Mouse (Mus musculus): Measurements from ENCODE around the gene Akirin2. TPM values are rescaled to one million over a fixed set of nuclear protein-coding genes. Genes with fewer than 3 reads are reported as not detected.

Gene Akirin2
- polyA plus RNA-seq, 1 experiment from 2014 or later: 46.2 TPM

- ATAC-seq: no peak
These were observed 20.8 kb upstream of the Akirin2 start for GRCm38 (mm10) chr4:34529941-34530340.

GRCm38 (mm10) chr4:34549981-34550747 lies 573 bp upstream of the Akirin2 start:
- Histone ChIP-seq H3K27me3 (replicated peaks; ENCODE audit: insufficient read depth, low read length) (no peaks in the 10 kb centered on the region), H3K9me3 (ENCODE audit: low read length) (no peaks in the 10 kb centered on the region), H3K4me2 (replicated peaks; ENCODE audit: low read depth, low read length) (peak overlapping the region; percentile 65), H3K4me3 (ENCODE audit: low read depth, low read length) (peak overlapping the region; percentile 99), H3K27ac (ENCODE audit: low read length) (peak overlapping the region; percentile 96), H3K36me3 (ENCODE audit: insufficient read depth, low read length) (no peaks in the 10 kb centered on the region), H3K4me1 (ENCODE audit: insufficient read depth, low read depth, low read length) (no peaks in the 10 kb centered on the region; the same call in 1 of the 2 replicates), H3K9ac (replicated peaks; ENCODE audit: low read depth) (peak overlapping the region; percentile 92)
- TF ChIP-seq EP300 (IDR thresholded peaks at IDR 0.05) (0 out of 2 replicates have a peak, but pooled peaks have one; percentile 59), CTCF (IDR thresholded peaks at IDR 0.05) (no peak)
- WGBS: 2% methylated on average over 37 of the region's 38 CpGs
- ATAC-seq (peak; percentile 95), DNase-seq (ENCODE audit: low spot score) (peak; percentile 99)

More at GRCm38 (mm10) chr4:34529941-34530340, 20.8 kb upstream of the Akirin2 start:
- no peak for DNase-seq (ENCODE audit: low spot score)
- H3K9ac ChIP-seq (replicated peaks; ENCODE audit: low read depth): no peak overlapping the region
- no peaks in the 10 kb centered on the region for H3K4me1 ChIP-seq (ENCODE audit: insufficient read depth, low read depth, low read length)
- H3K9me3 ChIP-seq (ENCODE audit: low read length): no peaks in the 10 kb centered on the region
- H3K4me2 ChIP-seq (replicated peaks; ENCODE audit: low read depth, low read length): no peak overlapping the region
- no peak for TF ChIP-seq EP300 (IDR thresholded peaks at IDR 0.05)
- TF ChIP-seq CTCF (IDR thresholded peaks at IDR 0.05): no peak
- 83% methylated on average over 6 of the region's 6 CpGs for WGBS
- no peak overlapping the region for H3K4me3 ChIP-seq (ENCODE audit: low read depth, low read length)
- H3K36me3 ChIP-seq (ENCODE audit: insufficient read depth, low read length): no peaks in the 10 kb centered on the region
- no peaks in the 10 kb centered on the region for H3K27me3 ChIP-seq (replicated peaks; ENCODE audit: insufficient read depth, low read length)
- no peak overlapping the region for H3K27ac ChIP-seq (ENCODE audit: low read length)

GRCm38 (mm10) chr4:34551098-34551809 lies 517 bp downstream of the Akirin2 start:
- H3K4me3 ChIP-seq (ENCODE audit: low read depth, low read length): peak overlapping the region; percentile 99
- no peaks in the 10 kb centered on the region; the same call in 1 of the 2 replicates for H3K4me1 ChIP-seq (ENCODE audit: insufficient read depth, low read depth, low read length)
- ATAC-seq: peak; percentile 68
- WGBS: 0% methylated on average over 49 of the region's 50 CpGs
- H3K27me3 ChIP-seq (replicated peaks; ENCODE audit: insufficient read depth, low read length): no peaks in the 10 kb centered on the region
- no peaks in the 10 kb centered on the region for H3K36me3 ChIP-seq (ENCODE audit: insufficient read depth, low read length)
- peak overlapping the region; percentile 96 for H3K27ac ChIP-seq (ENCODE audit: low read length)
- H3K9me3 ChIP-seq (ENCODE audit: low read length): no peaks in the 10 kb centered on the region
- peak overlapping the region; percentile 65 for H3K4me2 ChIP-seq (replicated peaks; ENCODE audit: low read depth, low read length)
- peak overlapping the region; percentile 92 for H3K9ac ChIP-seq (replicated peaks; ENCODE audit: low read depth)
- DNase-seq (ENCODE audit: low spot score): peak; percentile 94
- TF ChIP-seq CTCF (IDR thresholded peaks at IDR 0.05): no peak
- no peak for TF ChIP-seq EP300 (IDR thresholded peaks at IDR 0.05)

GRCm38 (mm10) chr4:34551966-34552365 lies 1.2 kb downstream of the Akirin2 start:
- Histone ChIP-seq H3K4me2 (replicated peaks; ENCODE audit: low read depth, low read length) (peak overlapping the region; percentile 65), H3K9me3 (ENCODE audit: low read length) (no peaks in the 10 kb centered on the region), H3K4me1 (ENCODE audit: insufficient read depth, low read depth, low read length) (peaks cover 3% of the 10 kb centered on the region; the same call in 1 of the 2 replicates), H3K27me3 (replicated peaks; ENCODE audit: insufficient read depth, low read length) (no peaks in the 10 kb centered on the region), H3K9ac (replicated peaks; ENCODE audit: low read depth) (peak overlapping the region; percentile 92; the same call in 1 of the 2 replicates), H3K27ac (ENCODE audit: low read length) (no peak overlapping the region; the same call in 1 of the 2 replicates), H3K4me3 (ENCODE audit: low read depth, low read length) (peak overlapping the region; percentile 99), H3K36me3 (ENCODE audit: insufficient read depth, low read length) (no peaks in the 10 kb centered on the region)
- 2% methylated on average over 3 of the region's 3 CpGs for WGBS
- DNase-seq (ENCODE audit: low spot score) (no peak), ATAC-seq (no peak)
- TF ChIP-seq EP300 (IDR thresholded peaks at IDR 0.05): peak; percentile 11; the same call in 1 of the 2 replicates
- no peak for TF ChIP-seq CTCF (IDR thresholded peaks at IDR 0.05)

GRCm38 (mm10) chr4:34554596-34554995 lies 3.9 kb downstream of the Akirin2 start:
- ATAC-seq (no peak), DNase-seq (ENCODE audit: low spot score) (no peak)
- H3K4me2 ChIP-seq (replicated peaks; ENCODE audit: low read depth, low read length): no peak overlapping the region
- H3K36me3 ChIP-seq (ENCODE audit: insufficient read depth, low read length): no peaks in the 10 kb centered on the region
- no peak for TF ChIP-seq EP300 (IDR thresholded peaks at IDR 0.05)
- TF ChIP-seq CTCF (IDR thresholded peaks at IDR 0.05): no peak
- H3K27ac ChIP-seq (ENCODE audit: low read length): no peak overlapping the region
- H3K9me3 ChIP-seq (ENCODE audit: low read length): no peaks in the 10 kb centered on the region
- WGBS: 51% methylated on average over 1 of the region's 1 CpGs
- no peak overlapping the region for H3K4me3 ChIP-seq (ENCODE audit: low read depth, low read length)
- H3K9ac ChIP-seq (replicated peaks; ENCODE audit: low read depth): no peak overlapping the region
- H3K27me3 ChIP-seq (replicated peaks; ENCODE audit: insufficient read depth, low read length): no peaks in the 10 kb centered on the region
- peaks cover 9% of the 10 kb centered on the region; the same call in 1 of the 2 replicates for H3K4me1 ChIP-seq (ENCODE audit: insufficient read depth, low read depth, low read length)

- H3K27ac ChIP-seq (ENCODE audit: low read length): no peak overlapping the region
- no peaks in the 10 kb centered on the region for H3K27me3 ChIP-seq (replicated peaks; ENCODE audit: insufficient read depth, low read length)
- DNase-seq (ENCODE audit: low spot score) (no peak), ATAC-seq (no peak)
- H3K9me3 ChIP-seq (ENCODE audit: low read length): no peaks in the 10 kb centered on the region
- peaks cover 9% of the 10 kb centered on the region; the same call in 1 of the 2 replicates for H3K4me1 ChIP-seq (ENCODE audit: insufficient read depth, low read depth, low read length)
- WGBS: 84% methylated on average over 3 of the region's 3 CpGs
- TF ChIP-seq CTCF (IDR thresholded peaks at IDR 0.05) (no peak), EP300 (IDR thresholded peaks at IDR 0.05) (no peak)
- no peak overlapping the region for H3K4me2 ChIP-seq (replicated peaks; ENCODE audit: low read depth, low read length)
- no peaks in the 10 kb centered on the region for H3K36me3 ChIP-seq (ENCODE audit: insufficient read depth, low read length)
- H3K4me3 ChIP-seq (ENCODE audit: low read depth, low read length): no peak overlapping the region
- H3K9ac ChIP-seq (replicated peaks; ENCODE audit: low read depth): no peak overlapping the region
These were observed 4.9 kb downstream of the Akirin2 start for GRCm38 (mm10) chr4:34555604-34556003.
